Mouse (Mus musculus): ENCODE measurements around the gene Hic2. TPM values are rescaled to one million over a fixed set of nuclear protein-coding genes. Genes with fewer than 3 reads are reported as not detected.

The Hic2 gene
- polyA plus RNA-seq, 1 experiment from 2014 or later: 9.3 TPM

GRCm38 (mm10) chr16:17261341-17261740, 28.0 kb downstream of the Hic2 start:
- Histone ChIP-seq H3K27ac (no peak overlapping the region), H3K4me1 (0 out of 2 replicates have a peak, but pooled peaks cover 3% of the 10 kb centered on the region), H3K36me3 (peaks cover 58% of the 10 kb centered on the region), H3K4me3 (no peak overlapping the region), H3K9me3 (no peaks in the 10 kb centered on the region), H3K27me3 (no peaks in the 10 kb centered on the region), H3K9ac (no peak overlapping the region), H3K4me2 (replicated peaks) (no peak overlapping the region)
- ATAC-seq (ENCODE audit: low FRiP score, low read depth): no peak
- 78% methylated on average over 1 of the region's 1 CpGs for WGBS

- H3K9ac ChIP-seq: no peak overlapping the region
- no peaks in the 10 kb centered on the region for H3K4me1 ChIP-seq
- 86% methylated on average over 3 of the region's 3 CpGs for WGBS
- no peak overlapping the region for H3K4me3 ChIP-seq
- ATAC-seq (ENCODE audit: low FRiP score, low read depth): no peak
- no peak overlapping the region for H3K27ac ChIP-seq
- H3K4me2 ChIP-seq (replicated peaks): no peak overlapping the region
- peaks cover 15% of the 10 kb centered on the region for H3K36me3 ChIP-seq
- peaks cover 5% of the 10 kb centered on the region; the same call in 1 of the 2 replicates for H3K9me3 ChIP-seq
- no peaks in the 10 kb centered on the region for H3K27me3 ChIP-seq
Measured at GRCm38 (mm10) chr16:17266113-17266512, 32.7 kb downstream of the Hic2 start.

GRCm38 (mm10) chr16:17267937-17268336, 34.6 kb downstream of the Hic2 start:
- H3K4me1 ChIP-seq: no peaks in the 10 kb centered on the region
- no peak overlapping the region for H3K4me2 ChIP-seq (replicated peaks)
- H3K4me3 ChIP-seq: no peak overlapping the region
- WGBS: 72% methylated on average over 5 of the region's 5 CpGs
- H3K9me3 ChIP-seq: peaks cover 5% of the 10 kb centered on the region; the same call in 1 of the 2 replicates
- H3K27ac ChIP-seq: no peak overlapping the region
- no peak for ATAC-seq (ENCODE audit: low FRiP score, low read depth)
- no peak overlapping the region for H3K9ac ChIP-seq
- no peaks in the 10 kb centered on the region for H3K27me3 ChIP-seq
- H3K36me3 ChIP-seq: peaks cover under 1% of the 10 kb centered on the region; the same call in 1 of the 2 replicates

- ATAC-seq (ENCODE audit: low FRiP score, low read depth): no peak
- no peak overlapping the region for H3K4me3 ChIP-seq
- peaks cover 5% of the 10 kb centered on the region; the same call in 1 of the 2 replicates for H3K9me3 ChIP-seq
- H3K9ac ChIP-seq: no peak overlapping the region
- 89% methylated on average over 5 of the region's 5 CpGs for WGBS
- H3K4me1 ChIP-seq: no peaks in the 10 kb centered on the region
- H3K27me3 ChIP-seq: no peaks in the 10 kb centered on the region
- no peak overlapping the region for H3K4me2 ChIP-seq (replicated peaks)
- no peaks in the 10 kb centered on the region for H3K36me3 ChIP-seq
- no peak overlapping the region for H3K27ac ChIP-seq
Measured at GRCm38 (mm10) chr16:17269872-17270271, 36.5 kb downstream of the Hic2 start.

GRCm38 (mm10) chr16:17271124-17271523, 37.8 kb downstream of the Hic2 start:
- Histone ChIP-seq H3K4me1 (no peaks in the 10 kb centered on the region), H3K27me3 (no peaks in the 10 kb centered on the region), H3K27ac (no peak overlapping the region), H3K36me3 (no peaks in the 10 kb centered on the region), H3K9me3 (peaks cover 5% of the 10 kb centered on the region; the same call in 1 of the 2 replicates), H3K4me2 (replicated peaks) (no peak overlapping the region), H3K9ac (no peak overlapping the region), H3K4me3 (no peak overlapping the region)
- 73% methylated on average over 4 of the region's 4 CpGs for WGBS
- no peak for ATAC-seq (ENCODE audit: low FRiP score, low read depth)

GRCm38 (mm10) chr16:17271856-17272255, 38.5 kb downstream of the Hic2 start:
- 67% methylated on average over 6 of the region's 6 CpGs for WGBS
- H3K4me1 ChIP-seq: peaks cover 4% of the 10 kb centered on the region
- peaks cover 5% of the 10 kb centered on the region; the same call in 1 of the 2 replicates for H3K9me3 ChIP-seq

GRCm38 (mm10) chr16:17275721-17276120, 42.3 kb downstream of the Hic2 start, which contains the start of gene Tmem191c:
TSS of gene Tmem191c (plus strand) at chr16:17276077.
- no peak for ATAC-seq (ENCODE audit: low FRiP score, low read depth)
- 60% methylated on average over 7 of the region's 7 CpGs for WGBS
- peak within 1 kb of the TSS; percentile 48; the same call in 1 of the 2 replicates for H3K27ac ChIP-seq

More at GRCm38 (mm10) chr16:17271856-17272255, 38.5 kb downstream of the Hic2 start:
- H3K4me2 ChIP-seq (replicated peaks): no peak overlapping the region
- no peak for ATAC-seq (ENCODE audit: low FRiP score, low read depth)
- H3K36me3 ChIP-seq: no peaks in the 10 kb centered on the region
- no peak overlapping the region for H3K4me3 ChIP-seq
- H3K9ac ChIP-seq: no peak overlapping the region
- peaks cover 2% of the 10 kb centered on the region for H3K27me3 ChIP-seq
- H3K27ac ChIP-seq: no peak overlapping the region

GRCm38 (mm10) chr16:17276164-17277151, 43.1 kb downstream of the Hic2 start:
- Histone ChIP-seq H3K4me2 (replicated peaks) (peak overlapping the region; percentile 96), H3K9me3 (no peaks in the 10 kb centered on the region), H3K9ac (peak overlapping the region; percentile 67), H3K4me1 (peaks cover 19% of the 10 kb centered on the region), H3K36me3 (peaks cover 25% of the 10 kb centered on the region), H3K27ac (peak overlapping the region; percentile 48; the same call in 1 of the 2 replicates), H3K4me3 (peak overlapping the region; percentile 60), H3K27me3 (peaks cover 31% of the 10 kb centered on the region)
- peak; percentile 90 for ATAC-seq (ENCODE audit: low FRiP score, low read depth)
- under 1% methylated on average over 62 of the region's 62 CpGs for WGBS

More at GRCm38 (mm10) chr16:17275721-17276120, 42.3 kb downstream of the Hic2 start, which contains the start of gene Tmem191c:
- Histone ChIP-seq H3K27me3 (peaks cover 31% of the 10 kb centered on the region), H3K4me2 (replicated peaks) (peak within 1 kb of the TSS; percentile 96), H3K9me3 (peaks cover 5% of the 10 kb centered on the region; the same call in 1 of the 2 replicates), H3K4me3 (peak within 1 kb of the TSS; percentile 60), H3K4me1 (peaks cover 19% of the 10 kb centered on the region), H3K9ac (peak within 1 kb of the TSS; percentile 67), H3K36me3 (peaks cover 18% of the 10 kb centered on the region)

- peak overlapping the region; percentile 46 for H3K9ac ChIP-seq
- peak; percentile 2; the same call in 1 of the 2 replicates for ATAC-seq (ENCODE audit: low FRiP score, low read depth)
- H3K4me2 ChIP-seq (replicated peaks): peak overlapping the region; percentile 96
- peak overlapping the region; percentile 60 for H3K4me3 ChIP-seq
- H3K27me3 ChIP-seq: peaks cover 31% of the 10 kb centered on the region
- no peaks in the 10 kb centered on the region for H3K9me3 ChIP-seq
- 3% methylated on average over 61 of the region's 61 CpGs for WGBS
- H3K27ac ChIP-seq: no peak overlapping the region
- peaks cover 19% of the 10 kb centered on the region for H3K4me1 ChIP-seq
- H3K36me3 ChIP-seq: peaks cover 36% of the 10 kb centered on the region
Measured at GRCm38 (mm10) chr16:17277342-17278211, 44.2 kb downstream of the Hic2 start.

- no peak overlapping the region for H3K9ac ChIP-seq
- no peak overlapping the region for H3K4me2 ChIP-seq (replicated peaks)
- whole genome bisulfite sequencing: 89% methylated on average over 11 of the region's 11 CpGs
- peaks cover 19% of the 10 kb centered on the region for H3K4me1 ChIP-seq
- peaks cover 65% of the 10 kb centered on the region for H3K36me3 ChIP-seq
- peaks cover 31% of the 10 kb centered on the region for H3K27me3 ChIP-seq
- no peak overlapping the region for H3K27ac ChIP-seq
- no peaks in the 10 kb centered on the region for H3K9me3 ChIP-seq
- H3K4me3 ChIP-seq: no peak overlapping the region
- ATAC-seq (ENCODE audit: low FRiP score, low read depth): no peak
Measured at GRCm38 (mm10) chr16:17280471-17280870, 47.1 kb downstream of the Hic2 start.

- H3K27me3 ChIP-seq: peaks cover 16% of the 10 kb centered on the region
- no peak overlapping the region for H3K9ac ChIP-seq
- H3K9me3 ChIP-seq: no peaks in the 10 kb centered on the region
- H3K27ac ChIP-seq: no peak overlapping the region
- no peak overlapping the region for H3K4me3 ChIP-seq
- 82% methylated on average over 6 of the region's 6 CpGs for WGBS
- ATAC-seq (ENCODE audit: low FRiP score, low read depth): no peak
- H3K36me3 ChIP-seq: peaks cover 89% of the 10 kb centered on the region
- H3K4me1 ChIP-seq: peaks cover 2% of the 10 kb centered on the region; the same call in 1 of the 2 replicates
- H3K4me2 ChIP-seq (replicated peaks): no peak overlapping the region
Measured at GRCm38 (mm10) chr16:17283151-17283550, 49.8 kb downstream of the Hic2 start.
